Mouse (Mus musculus) stomach, embryonic 14.5 days (tissue): Measurements from ENCODE around the gene Atxn1. TPM values are rescaled to one million over a fixed set of nuclear protein-coding genes. Genes with fewer than 3 reads are reported as not detected.

ENCODE experiments used
- ATAC-seq: fragments of 200-750 bp; cut with Nextera tagmentation; 2 replicates; pipeline ENCODE4 v1.8.0; 2017; ENCODE audit warnings: low read depth, moderate TSS enrichment; ENCODE audit not compliant: insufficient number of reproducible peaks, insufficient read depth, low FRiP score
- H3K27ac ChIP-seq: fragments of 300-500 bp; sonication (generic); 2 replicates; pipeline ENCODE4 v1.5.1; 2014; ENCODE audit warnings: mild to moderate bottlenecking, low read length, moderate library complexity, mixed read lengths
- H3K27me3 ChIP-seq: fragments of 300-500 bp; sonication (generic); 2 replicates; pipeline ENCODE4 v1.6.1; 2014; ENCODE audit warnings: low read length, control low read depth, mixed read lengths; ENCODE audit not compliant: control insufficient read depth, insufficient read depth
- H3K36me3 ChIP-seq: fragments of 300-500 bp; sonication (generic); 2 replicates; pipeline ENCODE4 v1.6.1; 2014; ENCODE audit warnings: mild to moderate bottlenecking, control low read depth, low read length, moderate library complexity, mixed read lengths; ENCODE audit not compliant: control insufficient read depth, insufficient read depth
- H3K4me1 ChIP-seq: fragments of 300-500 bp; sonication (generic); 2 replicates; pipeline ENCODE4 v1.6.1; 2014; ENCODE audit warnings: low read length, control low read depth, mixed read lengths; ENCODE audit not compliant: control insufficient read depth, insufficient read depth
- H3K4me2 ChIP-seq: fragments of 300-500 bp; sonication (generic); replicated peaks from 2 replicates; pipeline ENCODE4 v1.6.1; 2014; ENCODE audit warnings: low read depth, low read length, control low read depth
- H3K4me3 ChIP-seq: fragments of 300-500 bp; sonication (generic); 2 replicates; pipeline ENCODE4 v1.5.1; 2014; ENCODE audit warnings: low read depth, low read length, control low read depth
- H3K9ac ChIP-seq: fragments of 300-500 bp; sonication (generic); replicated peaks from 2 replicates; pipeline ENCODE4 v1.6.1; 2014; ENCODE audit warnings: low read depth, mild to moderate bottlenecking, control low read depth, low read length, moderate library complexity, mixed read lengths
- H3K9me3 ChIP-seq: fragments of 300-500 bp; sonication (generic); 2 replicates; pipeline ENCODE4 v1.6.1; 2016; ENCODE audit warnings: low read depth, low read length, control low read depth; ENCODE audit not compliant: control insufficient read depth
- WGBS: fragments of 180-500 bp; shearing (Covaris S2); extraction: QIAGEN DNeasy Blood & Tissue Kit; methylation state at CpG from one replicate; pipeline ENCODE4 v1.1.7; 2014; 5-methylcytosine and 5-hydroxymethylcytosine counted together
- polyA plus RNA-seq: library from polyadenylated mRNA; unstranded; fragments of >200 nt; fragmentation: Nextera tagmentation; extraction: Ambion mirVana; gene quantifications from 2 replicates; pipeline ENCODE4 v1.2.1, GENCODE M21; 2014

Gene Atxn1
- polyA plus RNA-seq, 1 experiment from 2014 or later: 6.5 TPM

- Histone ChIP-seq H3K27me3 (no peaks in the 10 kb centered on the region), H3K4me2 (no peak overlapping the region), H3K4me1 (no peaks in the 10 kb centered on the region), H3K36me3 (no peaks in the 10 kb centered on the region), H3K4me3 (no peak overlapping the region), H3K9me3 (no peaks in the 10 kb centered on the region), H3K27ac (no peak overlapping the region), H3K9ac (no peak overlapping the region)
- no peak for ATAC-seq
- WGBS: 78% methylated on average over 5 of the region's 5 CpGs
Observed at GRCm38 (mm10) chr13:45854531-45854930, 110.3 kb downstream of the Atxn1 start.

GRCm38 (mm10) chr13:45853691-45854090, 111.1 kb downstream of the Atxn1 start:
- no peaks in the 10 kb centered on the region for H3K27me3 ChIP-seq
- no peak overlapping the region for H3K9ac ChIP-seq
- H3K9me3 ChIP-seq: no peaks in the 10 kb centered on the region
- no peak overlapping the region for H3K4me2 ChIP-seq
- WGBS: 68% methylated on average over 6 of the region's 6 CpGs
- no peaks in the 10 kb centered on the region for H3K4me1 ChIP-seq
- ATAC-seq: no peak
- H3K36me3 ChIP-seq: no peaks in the 10 kb centered on the region
- H3K4me3 ChIP-seq: no peak overlapping the region
- no peak overlapping the region for H3K27ac ChIP-seq

DNA sequence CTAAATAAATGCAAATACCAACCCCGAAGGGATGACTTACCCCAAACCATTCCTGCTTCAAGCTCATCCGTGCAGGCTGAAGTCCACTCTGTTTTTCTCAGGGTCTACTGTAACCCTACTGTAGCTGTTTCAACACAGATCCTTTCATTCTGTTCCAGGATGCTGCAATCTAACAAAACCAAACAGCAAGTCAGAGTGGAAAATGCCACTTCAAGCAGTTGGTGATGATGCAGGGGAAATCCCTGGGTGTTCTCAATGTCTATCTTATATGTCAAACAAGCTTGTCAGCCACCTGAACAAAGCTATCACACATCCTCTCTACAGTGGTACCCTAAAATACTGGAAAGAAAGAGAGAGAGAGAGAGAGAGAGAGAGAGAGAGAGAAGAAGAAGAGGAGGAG, 112.5 kb downstream of the Atxn1 start:
- no peaks in the 10 kb centered on the region for H3K9me3 ChIP-seq
- no peak overlapping the region for H3K9ac ChIP-seq
- H3K4me1 ChIP-seq: no peaks in the 10 kb centered on the region
- no peak for ATAC-seq
- no peak overlapping the region for H3K27ac ChIP-seq
- no peaks in the 10 kb centered on the region for H3K27me3 ChIP-seq
- WGBS: 71% methylated on average over 2 of the region's 2 CpGs
- no peaks in the 10 kb centered on the region for H3K36me3 ChIP-seq
- no peak overlapping the region for H3K4me3 ChIP-seq
- no peak overlapping the region for H3K4me2 ChIP-seq

- Histone ChIP-seq H3K4me2 (no peak overlapping the region), H3K9me3 (no peaks in the 10 kb centered on the region), H3K27me3 (no peaks in the 10 kb centered on the region), H3K36me3 (no peaks in the 10 kb centered on the region), H3K9ac (no peak overlapping the region), H3K27ac (no peak overlapping the region), H3K4me1 (no peaks in the 10 kb centered on the region), H3K4me3 (no peak overlapping the region)
- 84% methylated on average over 2 of the region's 2 CpGs for WGBS
- ATAC-seq: no peak
Observed at GRCm38 (mm10) chr13:45851746-45852145, 113.1 kb downstream of the Atxn1 start.

DNA sequence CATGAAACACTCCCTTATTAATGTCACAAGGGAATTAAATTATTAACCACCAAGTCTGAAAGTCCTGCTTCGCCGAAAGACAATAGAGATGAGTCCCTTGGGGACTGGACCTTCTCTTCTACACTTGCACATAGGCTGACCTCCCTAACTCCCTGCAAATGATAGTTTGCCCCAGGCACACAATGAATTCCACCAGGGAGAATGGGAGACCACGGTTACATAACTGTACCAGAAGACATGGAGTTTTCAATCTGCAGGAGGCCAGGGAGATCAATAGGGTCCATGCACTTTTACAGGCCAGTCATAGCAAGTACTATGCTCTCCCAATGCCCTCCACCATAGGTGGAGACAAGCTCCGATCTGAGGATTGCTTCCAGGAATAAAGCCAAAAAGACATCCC, 113.7 kb downstream of the Atxn1 start:
- no peaks in the 10 kb centered on the region for H3K4me1 ChIP-seq
- WGBS: 82% methylated on average over 4 of the region's 4 CpGs
- no peak overlapping the region for H3K4me2 ChIP-seq
- no peak overlapping the region for H3K4me3 ChIP-seq
- no peaks in the 10 kb centered on the region for H3K9me3 ChIP-seq
- ATAC-seq: no peak
- H3K27ac ChIP-seq: no peak overlapping the region
- no peaks in the 10 kb centered on the region for H3K27me3 ChIP-seq
- no peak overlapping the region for H3K9ac ChIP-seq
- no peaks in the 10 kb centered on the region for H3K36me3 ChIP-seq

DNA sequence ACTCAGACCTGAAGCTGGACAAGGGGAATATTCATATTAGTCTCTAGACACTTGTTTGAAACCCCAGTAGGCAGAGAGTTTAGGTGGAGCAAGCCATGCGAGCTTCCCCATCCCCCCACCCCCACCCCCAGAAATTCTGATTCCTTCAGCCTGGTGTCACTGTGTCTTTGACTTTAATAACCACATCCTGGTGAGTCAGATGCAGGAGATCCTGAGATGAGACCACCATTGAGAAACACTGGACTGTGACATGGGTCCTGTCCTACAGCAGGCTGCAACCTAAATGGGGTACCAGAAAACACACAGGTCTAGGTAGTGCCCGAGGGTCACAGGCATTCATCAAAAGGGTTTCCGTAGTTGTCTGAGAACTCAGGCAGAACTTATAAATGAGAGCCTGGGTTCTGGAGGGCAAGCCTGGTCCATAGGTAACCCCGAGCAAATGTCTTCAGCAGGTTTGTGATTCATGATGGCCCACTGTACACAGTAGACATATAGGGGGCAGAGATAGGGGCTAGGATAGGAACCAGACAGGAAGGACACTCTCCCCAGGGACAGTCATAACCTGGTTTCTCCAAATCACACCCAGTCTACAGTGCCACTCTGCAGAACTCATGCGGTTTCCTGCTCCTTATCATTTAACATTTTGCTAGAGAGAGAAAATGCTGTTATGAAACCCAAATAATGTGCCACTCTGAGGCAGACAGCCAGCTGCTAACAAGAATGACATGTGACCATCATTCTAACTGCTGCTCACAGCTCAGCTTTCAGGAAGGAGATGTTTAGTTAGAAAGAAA, 114.4 kb downstream of the Atxn1 start:
- Histone ChIP-seq H3K36me3 (no peaks in the 10 kb centered on the region), H3K27me3 (no peaks in the 10 kb centered on the region), H3K9me3 (no peaks in the 10 kb centered on the region), H3K4me1 (no peaks in the 10 kb centered on the region), H3K27ac (no peak overlapping the region), H3K4me3 (no peak overlapping the region), H3K4me2 (no peak overlapping the region), H3K9ac (no peak overlapping the region)
- WGBS: 79% methylated on average over 5 of the region's 5 CpGs
- ATAC-seq: no peak

- no peaks in the 10 kb centered on the region for H3K9me3 ChIP-seq
- WGBS: 90% methylated on average over 7 of the region's 7 CpGs
- no peak; the same call in 1 of the 2 replicates for ATAC-seq
- no peaks in the 10 kb centered on the region for H3K36me3 ChIP-seq
- no peak overlapping the region for H3K4me3 ChIP-seq
- no peaks in the 10 kb centered on the region for H3K27me3 ChIP-seq
- no peak overlapping the region for H3K27ac ChIP-seq
- no peaks in the 10 kb centered on the region for H3K4me1 ChIP-seq
- H3K4me2 ChIP-seq: no peak overlapping the region
- no peak overlapping the region for H3K9ac ChIP-seq
Observed at GRCm38 (mm10) chr13:45849145-45850023, 115.4 kb downstream of the Atxn1 start.

DNA sequence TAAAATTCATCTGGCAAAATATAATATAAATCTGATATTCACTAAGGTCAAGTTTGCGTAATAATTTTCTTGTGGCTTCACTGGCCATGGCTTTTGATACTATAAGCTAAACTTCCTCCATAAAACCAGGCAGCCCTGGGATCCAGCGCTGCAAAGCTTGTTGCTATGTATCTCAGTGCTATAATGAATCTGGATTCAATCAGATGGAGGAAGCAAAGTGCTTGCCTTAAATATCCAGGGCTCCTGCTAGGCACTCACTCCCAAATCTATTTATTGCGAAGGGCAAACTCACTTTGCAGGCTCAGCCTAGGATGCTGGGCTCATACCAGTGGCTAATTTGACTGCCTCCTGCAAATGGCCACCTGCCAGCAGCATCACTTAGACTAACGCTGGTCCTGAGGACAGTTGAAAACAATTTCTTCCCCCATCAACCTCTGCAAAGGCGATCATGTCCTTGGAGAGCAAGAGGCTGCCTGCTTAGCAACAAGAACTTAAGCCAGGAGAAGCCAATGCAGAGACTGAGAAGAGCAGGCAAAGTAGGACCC, 122.2 kb downstream of the Atxn1 start:
- Histone ChIP-seq H3K36me3 (no peaks in the 10 kb centered on the region), H3K27me3 (no peaks in the 10 kb centered on the region), H3K9me3 (no peaks in the 10 kb centered on the region), H3K4me1 (no peaks in the 10 kb centered on the region), H3K9ac (no peak overlapping the region), H3K4me3 (no peak overlapping the region), H3K4me2 (no peak overlapping the region), H3K27ac (no peak overlapping the region)
- 73% methylated on average over 5 of the region's 5 CpGs for WGBS
- ATAC-seq: no peak
